Mouse (Mus musculus) erythroblast, embryonic 14.5 days (primary cell): ENCODE data around the gene Ticrr.

Experiments
- GATA1 ChIP-seq: IDR thresholded peaks from 2 replicates; pipeline ENCODE4 v1.6.1; 2012; ENCODE audit warnings: low read length, inconsistent platforms, mixed read lengths
- TAL1 ChIP-seq: IDR thresholded peaks from 3 replicates; pipeline ENCODE4 v1.6.1; 2012; ENCODE audit warnings: low read length, inconsistent platforms, mixed read lengths

DNA sequence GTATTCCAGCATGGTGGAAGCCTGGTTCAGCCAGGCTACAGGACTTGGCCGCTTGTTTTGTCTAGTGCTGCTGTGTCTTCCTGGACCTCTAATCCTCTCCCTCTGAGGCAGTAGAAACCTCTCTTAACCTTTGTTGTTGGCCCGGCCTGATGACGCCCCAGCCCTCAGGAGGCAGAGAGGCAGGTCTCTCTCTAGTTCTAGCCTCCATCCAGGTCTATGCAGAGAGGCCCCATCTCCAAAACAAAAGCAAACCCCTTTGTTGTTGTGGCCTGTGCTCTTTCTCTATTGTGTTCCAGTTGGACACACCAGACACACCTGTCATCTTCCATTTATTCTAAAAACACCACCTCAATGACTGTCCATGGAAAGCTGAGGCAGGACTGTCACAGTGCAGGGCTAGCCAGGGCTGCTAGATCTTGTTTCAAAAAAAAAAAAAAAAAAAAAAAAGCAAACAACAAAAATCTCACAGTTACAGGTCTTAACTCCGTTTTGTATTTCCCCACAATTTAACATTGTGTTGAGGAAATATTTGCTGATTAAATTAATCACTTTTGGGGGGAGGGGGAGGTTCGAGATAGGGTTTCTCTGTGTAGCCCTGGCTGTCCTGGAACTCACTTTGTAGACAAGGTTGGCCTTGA is 1.4 kb downstream of the Ticrr start:
- TF ChIP-seq GATA1 (no peak), TAL1 (no peak)
